Mouse (Mus musculus): Measurements from ENCODE around the gene Gm49355.

Gm49355 gene

GRCm38 (mm10) chr14:12342458-12343131 lies 58.8 kb downstream of the Gm49355 start:
- DNase-seq (ENCODE audit: low spot score in 2 of 2), result no peak

GRCm38 (mm10) chr14:12343451-12343941 lies 59.7 kb downstream of the Gm49355 start:
- DNase-seq (ENCODE audit: low spot score in 2 of 2), result no peak

GRCm38 (mm10) chr14:12344061-12344745 lies 60.4 kb downstream of the Gm49355 start:
- no peak for DNase-seq (ENCODE audit: low spot score in 2 of 2)

- no peak for DNase-seq (ENCODE audit: low spot score in 2 of 2)
Measured at GRCm38 (mm10) chr14:12344746-12345240, 61.0 kb downstream of the Gm49355 start.

GRCm38 (mm10) chr14:12345241-12345921 lies 61.6 kb downstream of the Gm49355 start:
- DNase-seq (ENCODE audit: low spot score in 2 of 2), result no peak

- no peak for DNase-seq (ENCODE audit: low spot score in 2 of 2)
Measured at GRCm38 (mm10) chr14:12346011-12346864, 62.5 kb downstream of the Gm49355 start.

- no peak for DNase-seq (ENCODE audit: low spot score in 2 of 2)
Measured at GRCm38 (mm10) chr14:12346865-12347600, 63.3 kb downstream of the Gm49355 start.

GRCm38 (mm10) chr14:12348089-12348488 lies 64.3 kb downstream of the Gm49355 start, which contains the start of gene Fezf2:
Fezf2 (minus strand) TSS chr14:12348189.
- no peak for DNase-seq (ENCODE audit: low spot score in 2 of 2)

- no peak for DNase-seq (ENCODE audit: low spot score in 2 of 2)
Measured at GRCm38 (mm10) chr14:12349334-12350090, 65.7 kb downstream of the Gm49355 start.

GRCm38 (mm10) chr14:12350271-12350916 lies 66.6 kb downstream of the Gm49355 start:
- no peak for DNase-seq (ENCODE audit: low spot score in 2 of 2)
